Mouse (Mus musculus) retina, postnatal 1 day (tissue): Measurements from ENCODE around the gene Akna.

ENCODE experiments used
- DNase-seq: peaks from one replicate; pipeline ENCODE4 v3.0.0-alpha.2; 2012

Akna gene

GRCm38 (mm10) chr4:63377483-63377882 lies 25.7 kb downstream of the Akna start:
- DNase-seq = no peak

- no peak for DNase-seq
Observed at GRCm38 (mm10) chr4:63375367-63375766, 27.8 kb downstream of the Akna start.

- no peak for DNase-seq
Observed at GRCm38 (mm10) chr4:63374331-63374730, 28.8 kb downstream of the Akna start.

DNA sequence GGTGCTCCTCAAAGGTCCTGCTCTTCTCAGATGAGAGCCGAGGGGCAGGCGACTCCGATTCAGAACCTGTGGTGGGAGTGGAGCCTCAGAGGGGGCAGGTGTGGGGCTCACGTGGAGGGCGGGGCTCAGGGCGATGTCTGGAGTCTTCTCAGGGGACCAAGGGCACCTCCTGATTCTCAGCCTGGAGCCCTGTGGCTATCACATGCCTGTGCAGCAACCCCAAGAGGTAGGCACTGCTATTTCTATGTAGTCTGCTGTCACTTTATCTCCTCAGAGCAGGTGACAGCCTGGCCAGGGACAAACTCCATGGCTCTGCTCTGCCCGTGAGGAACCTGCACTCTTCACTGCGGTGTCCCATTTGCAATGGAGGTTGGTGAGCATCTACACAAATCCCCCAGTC lies 29.8 kb downstream of the Akna start:
- no peak for DNase-seq

GRCm38 (mm10) chr4:63371890-63372289 lies 31.3 kb downstream of the Akna start:
- peak; percentile 68 for DNase-seq

- DNase-seq = peak; percentile 65
Observed at GRCm38 (mm10) chr4:63370897-63371296, 32.3 kb downstream of the Akna start.

DNA sequence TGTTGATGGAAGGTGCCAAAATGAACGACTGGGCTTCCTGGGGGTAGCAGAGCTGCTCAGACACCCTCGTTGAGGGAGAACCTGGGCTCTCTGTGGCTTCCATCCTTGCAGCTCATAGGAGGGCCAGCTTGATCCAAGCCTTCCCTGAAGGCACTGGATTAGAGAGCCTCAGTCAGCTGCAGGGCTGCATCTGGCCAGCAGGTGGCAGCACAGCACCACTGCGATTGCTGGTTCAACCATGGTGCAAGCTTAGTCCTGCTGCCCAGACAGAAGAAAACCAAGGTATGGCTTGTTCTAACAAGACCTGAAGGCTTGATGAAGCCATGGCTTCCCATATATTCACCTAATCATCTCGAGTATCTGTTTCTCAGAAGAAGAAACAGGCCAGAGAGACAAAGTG lies 34.6 kb downstream of the Akna start:
- DNase-seq = peak; percentile 80

GRCm38 (mm10) chr4:63362150-63362549 lies 41.0 kb downstream of the Akna start, which contains the start of gene Orm2:
TSS of gene Orm2 (plus strand) at chr4:63362449.
- DNase-seq = no peak

- DNase-seq = peak; percentile 43
Observed at GRCm38 (mm10) chr4:63359861-63360260, 43.3 kb downstream of the Akna start.

GRCm38 (mm10) chr4:63356981-63357570 lies 46.1 kb downstream of the Akna start:
- DNase-seq = no peak

DNA sequence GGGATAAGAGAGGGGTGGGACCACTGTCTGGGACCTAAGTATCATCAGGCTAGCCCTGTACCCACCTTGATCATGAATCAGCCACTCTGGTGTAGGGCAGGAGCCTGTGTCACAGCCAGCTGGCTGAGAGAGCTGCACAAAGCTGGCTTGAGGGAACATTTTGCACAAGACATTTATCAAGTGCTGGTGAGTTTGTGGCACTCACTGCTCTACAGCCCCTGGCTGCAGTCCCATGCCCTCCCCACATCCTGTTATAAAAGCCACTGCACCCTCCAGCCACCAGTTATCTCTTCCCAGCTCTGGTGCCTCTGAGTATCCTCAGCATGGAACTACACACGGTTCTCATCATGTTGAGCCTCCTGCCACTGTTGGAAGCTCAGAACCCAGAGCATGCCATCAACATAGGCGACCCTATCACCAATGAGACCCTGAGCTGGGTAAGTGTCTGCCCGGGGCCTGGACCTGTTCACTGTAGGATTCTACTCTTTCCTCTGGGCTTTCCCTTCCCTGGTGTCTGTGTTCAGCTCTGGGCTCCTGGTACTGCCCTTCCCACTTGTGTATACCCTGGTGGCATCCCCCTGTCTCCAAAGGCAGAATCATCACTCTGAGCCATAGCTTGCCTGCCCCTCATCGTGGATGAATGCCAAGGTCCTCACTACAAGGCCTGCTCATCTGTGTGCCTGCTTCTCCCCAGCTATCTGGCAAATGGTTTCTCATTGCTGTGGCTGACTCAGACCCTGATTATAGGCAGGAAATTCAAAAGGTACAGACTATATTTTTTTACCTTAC lies 47.1 kb downstream of the Akna start, which contains the start of gene Orm3:
Gene Orm3 (plus strand): TSS at position 286 of the 789 bp plus-strand sequence.
- no peak for DNase-seq

- peak; percentile 63 for DNase-seq
Observed at GRCm38 (mm10) chr4:63348524-63348923, 54.6 kb downstream of the Akna start.

DNA sequence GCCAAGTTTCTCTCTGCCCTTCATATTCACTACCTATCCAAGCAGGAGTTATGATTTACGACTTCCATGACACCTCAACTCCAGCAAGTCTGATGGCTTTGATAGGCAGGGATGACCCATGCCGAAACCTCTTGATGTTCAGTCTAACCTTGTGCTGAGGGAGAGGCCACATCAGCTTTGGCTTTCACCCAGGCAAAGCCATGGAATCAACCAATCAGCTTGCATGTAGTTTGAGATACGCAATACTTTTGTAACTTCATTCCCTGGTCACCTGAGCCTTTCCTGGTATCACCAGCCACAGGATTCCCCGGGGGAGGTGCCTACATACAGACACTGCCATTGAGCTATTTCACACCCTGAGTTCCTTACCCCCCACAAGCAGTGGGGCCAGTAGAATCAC lies 56.5 kb downstream of the Akna start:
- no peak for DNase-seq

DNA sequence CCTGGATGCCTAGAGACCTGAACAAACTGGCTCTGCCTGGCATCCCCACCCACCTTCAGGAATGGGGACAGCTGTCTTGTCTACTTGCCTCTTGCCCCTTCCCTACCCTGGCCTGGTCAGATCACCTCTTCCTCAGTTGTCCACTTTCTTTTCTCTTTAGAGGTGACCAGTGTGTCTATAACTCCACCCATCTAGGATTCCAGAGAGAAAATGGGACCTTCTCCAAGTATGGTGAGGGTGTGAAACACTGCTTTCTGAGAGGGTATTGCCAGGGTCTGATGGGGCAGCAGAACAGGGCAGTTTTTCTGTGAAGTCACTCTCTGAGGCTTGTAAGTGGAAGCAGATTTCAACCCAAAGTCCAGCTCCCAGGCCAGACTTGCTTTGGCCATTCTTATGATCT lies 57.9 kb downstream of the Akna start:
- no peak for DNase-seq

GRCm38 (mm10) chr4:63344295-63344694 lies 58.9 kb downstream of the Akna start, which contains the start of gene Orm1:
TSS of gene Orm1 (plus strand) at chr4:63344560.
- no peak for DNase-seq

DNA sequence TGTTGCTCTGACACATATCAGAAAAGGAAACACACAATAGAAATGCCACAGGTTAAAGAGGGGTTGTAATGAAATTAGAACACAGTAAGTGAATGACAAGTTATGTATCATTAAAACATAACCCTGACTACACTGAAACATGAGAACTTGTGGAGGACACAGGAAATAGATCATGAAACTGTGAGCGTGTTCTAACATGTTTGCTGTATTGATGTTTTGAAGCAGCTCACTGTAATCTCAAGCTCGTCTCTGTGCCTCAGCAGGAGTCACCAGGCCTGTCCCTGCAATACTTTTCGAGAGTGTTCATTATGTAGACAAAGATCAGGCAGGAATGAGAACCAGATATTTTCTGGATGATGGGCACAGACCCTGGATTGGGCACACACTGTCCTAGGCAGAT lies 59.5 kb downstream of the Akna start:
- no peak for DNase-seq

GRCm38 (mm10) chr4:63342491-63342890 lies 60.7 kb downstream of the Akna start:
- DNase-seq = no peak

GRCm38 (mm10) chr4:63338414-63339076 lies 64.6 kb downstream of the Akna start:
- no peak for DNase-seq

GRCm38 (mm10) chr4:63333403-63333802 lies 69.8 kb downstream of the Akna start:
- DNase-seq = no peak

GRCm38 (mm10) chr4:63323275-63323815 lies 79.8 kb downstream of the Akna start:
- DNase-seq = no peak

- peak; percentile 60 for DNase-seq
Observed at GRCm38 (mm10) chr4:63319566-63319965, 83.6 kb downstream of the Akna start.
